9 mouse cellular contexts compared by ENCODE assay signal in genomic region chr2:170826821-170827441, GRCm38 (mm10).
DNase-seq lines count a peak whose midpoint lies in the region; ATAC-seq and TF ChIP-seq lines count a peak whose summit lies in the region.
"Had no signal": no experiment of that assay in that cellular context is flagged by ENCODE, and none has a peak within 500 bp of the region (broad histone marks: within the 10 kb centered on the region; RNA-seq: fewer than 3 reads in every experiment).

No protein-coding gene starts in this region.

- no peaks in the 10 kb centered on the region for H3K36me3 ChIP-seq in midbrain, postnatal 0 days (ENCODE audit: insufficient read depth, low read length)
- H3K36me3 ChIP-seq in midbrain, embryonic 13.5 days = no peaks in the 10 kb centered on the region
- no peaks in the 10 kb centered on the region for H3K36me3 ChIP-seq in limb, embryonic 13.5 days
- H3K36me3 ChIP-seq in midbrain, embryonic 14.5 days (ENCODE audit: control insufficient read depth, insufficient read depth, low read length) = no peaks in the 10 kb centered on the region
- H3K36me3 ChIP-seq in forebrain, embryonic 13.5 days (ENCODE audit: poor library complexity, severe bottlenecking) = peaks cover 3% of the 10 kb centered on the region; the same call in 1 of the 2 replicates

- 79% methylated on average over 17 of the region's 17 CpGs for WGBS in midbrain, postnatal 0 days
- WGBS in midbrain, embryonic 13.5 days = 79% methylated on average over 17 of the region's 17 CpGs
- 18% methylated on average over 17 of the region's 17 CpGs for WGBS in limb, embryonic 13.5 days
- WGBS in midbrain, embryonic 14.5 days = 80% methylated on average over 17 of the region's 17 CpGs
- whole genome bisulfite sequencing in forebrain, embryonic 13.5 days = 76% methylated on average over 17 of the region's 17 CpGs

- no peak overlapping the region for H3K27ac ChIP-seq in midbrain, postnatal 0 days (ENCODE audit: low read depth, low read length)
- H3K27ac ChIP-seq in midbrain, embryonic 13.5 days = no peak overlapping the region
- H3K27ac ChIP-seq in limb, embryonic 13.5 days = no peak overlapping the region
- no peak overlapping the region for H3K27ac ChIP-seq in midbrain, embryonic 14.5 days (replicated peaks; ENCODE audit: low read depth, low read length)
- no peak overlapping the region for H3K27ac ChIP-seq in forebrain, embryonic 13.5 days
- H3K27ac ChIP-seq: macrophage had no signal

- H3K4me1 ChIP-seq in midbrain, postnatal 0 days (ENCODE audit: insufficient read depth, low read length) = peaks cover 8% of the 10 kb centered on the region; the same call in 1 of the 2 replicates
- peaks cover 17% of the 10 kb centered on the region for H3K4me1 ChIP-seq in midbrain, embryonic 13.5 days (replicated peaks)
- peaks cover 5% of the 10 kb centered on the region; the same call in 1 of the 2 replicates for H3K4me1 ChIP-seq in limb, embryonic 13.5 days
- H3K4me1 ChIP-seq in midbrain, embryonic 14.5 days (ENCODE audit: control insufficient read depth, insufficient read depth, low read length) = 0 out of 2 replicates have a peak, but pooled peaks cover 6% of the 10 kb centered on the region
- peaks cover 10% of the 10 kb centered on the region; the same call in 1 of the 2 replicates for H3K4me1 ChIP-seq in forebrain, embryonic 13.5 days

- H3K9ac ChIP-seq in midbrain, postnatal 0 days (replicated peaks; ENCODE audit: low read length, poor library complexity, severe bottlenecking) = no peak overlapping the region
- H3K9ac ChIP-seq in midbrain, embryonic 13.5 days (replicated peaks) = no peak overlapping the region
- peak overlapping the region; percentile 56 for H3K9ac ChIP-seq in limb, embryonic 13.5 days
- H3K9ac ChIP-seq in midbrain, embryonic 14.5 days (replicated peaks; ENCODE audit: low read length) = no peak overlapping the region
- H3K9ac ChIP-seq in forebrain, embryonic 13.5 days = no peak overlapping the region

- 0 out of 2 replicates have a peak overlapping the region, but pooled peaks have one; percentile 18 for H3K4me2 ChIP-seq in midbrain, postnatal 0 days (ENCODE audit: low read depth, low read length, poor library complexity, severe bottlenecking)
- H3K4me2 ChIP-seq in midbrain, embryonic 13.5 days (replicated peaks) = no peak overlapping the region
- peak overlapping the region; percentile 63 for H3K4me2 ChIP-seq in limb, embryonic 13.5 days (replicated peaks)
- no peak overlapping the region for H3K4me2 ChIP-seq in midbrain, embryonic 14.5 days (ENCODE audit: low read length)
- H3K4me2 ChIP-seq in forebrain, embryonic 13.5 days = no peak overlapping the region

- no peaks in the 10 kb centered on the region for H3K27me3 ChIP-seq in midbrain, postnatal 0 days (ENCODE audit: insufficient read depth, low read length)
- H3K27me3 ChIP-seq in midbrain, embryonic 13.5 days = no peaks in the 10 kb centered on the region
- no peaks in the 10 kb centered on the region for H3K27me3 ChIP-seq in limb, embryonic 13.5 days
- no peaks in the 10 kb centered on the region for H3K27me3 ChIP-seq in midbrain, embryonic 14.5 days (ENCODE audit: control insufficient read depth, insufficient read depth, low read length)
- no peaks in the 10 kb centered on the region for H3K27me3 ChIP-seq in forebrain, embryonic 13.5 days

- no peak overlapping the region for H3K4me3 ChIP-seq in midbrain, postnatal 0 days (ENCODE audit: low read depth, low read length)
- H3K4me3 ChIP-seq in midbrain, embryonic 13.5 days (replicated peaks) = no peak overlapping the region
- peak overlapping the region; percentile 34 for H3K4me3 ChIP-seq in limb, embryonic 13.5 days
- H3K4me3 ChIP-seq in midbrain, embryonic 14.5 days (replicated peaks; ENCODE audit: low read depth, low read length) = no peak overlapping the region
- H3K4me3 ChIP-seq in forebrain, embryonic 13.5 days = no peak overlapping the region

- ATAC-seq in midbrain, postnatal 0 days (ENCODE audit: low FRiP score) = no peak
- ATAC-seq in midbrain, embryonic 13.5 days = no peak
- ATAC-seq in hematopoietic stem cell, adult 5-6 weeks (replicated peaks in 1 of 2; ENCODE audit: insufficient read depth in 1 of 2, low FRiP score in 2 of 2, low TSS enrichment in 1 of 2, low read depth in 1 of 2, poor library complexity in 2 of 2, severe bottlenecking in 2 of 2) = peak; percentile 29 to 62
- 0 out of 2 replicates have a peak, but pooled peaks have one; percentile 57 for ATAC-seq in limb, embryonic 13.5 days (ENCODE audit: low FRiP score, low read depth)
- no peak for ATAC-seq in midbrain, embryonic 14.5 days (ENCODE audit: low FRiP score, low TSS enrichment)
- no peak for ATAC-seq in forebrain, embryonic 13.5 days

- peak; percentile 46 for DNase-seq in midbrain, postnatal 0 days (ENCODE audit: low spot score)
- DNase-seq in skeletal muscle tissue, adult 2 months (ENCODE audit: low read depth, low spot score) = peak; percentile 69
- no peak for DNase-seq in midbrain, embryonic 14.5 days
- no peak for DNase-seq in left cerebral cortex, adult 18-20 months (ENCODE audit: low spot score in 2 of 2)

- H3K9me3 ChIP-seq in midbrain, postnatal 0 days (ENCODE audit: low read length) = no peaks in the 10 kb centered on the region
- no peaks in the 10 kb centered on the region for H3K9me3 ChIP-seq in midbrain, embryonic 13.5 days
- H3K9me3 ChIP-seq in limb, embryonic 13.5 days = no peaks in the 10 kb centered on the region
- H3K9me3 ChIP-seq in midbrain, embryonic 14.5 days (ENCODE audit: control insufficient read depth, low read length) = no peaks in the 10 kb centered on the region
- no peaks in the 10 kb centered on the region for H3K9me3 ChIP-seq in forebrain, embryonic 13.5 days (replicated peaks)

- no peak for TF ChIP-seq CTCF in midbrain, postnatal 0 days (IDR thresholded peaks at IDR 0.05)

Comparison
In these comparisons a context has a peak if more than half of its experiments do, and no peak if none do; other contexts are left out.
1. DNase-seq: peak in midbrain, postnatal 0 days (single experiment) and skeletal muscle tissue, adult 2 months (single experiment); none in midbrain, embryonic 14.5 days (single experiment) and left cerebral cortex, adult 18-20 months (0 of 2).
2. H3K4me2 ChIP-seq: peak in midbrain, postnatal 0 days (single experiment) and limb, embryonic 13.5 days (single experiment); none in midbrain, embryonic 13.5 days (single experiment), midbrain, embryonic 14.5 days (single experiment) and forebrain, embryonic 13.5 days (single experiment).
3. ATAC-seq: peak in hematopoietic stem cell, adult 5-6 weeks (2 of 2) and limb, embryonic 13.5 days (single experiment); none in midbrain, postnatal 0 days (single experiment), midbrain, embryonic 13.5 days (single experiment), midbrain, embryonic 14.5 days (single experiment) and forebrain, embryonic 13.5 days (single experiment).